Mouse (Mus musculus) C2C12 (cell line): ENCODE measurements around the gene Wdr18.

Source experiments
- CTCF ChIP-seq: IDR thresholded peaks from one replicate; pipeline ENCODE4 v1.5.1; 2011; ENCODE audit not compliant: control insufficient read depth, insufficient read depth, insufficient read length
- MAX ChIP-seq: IDR thresholded peaks from one replicate; pipeline ENCODE4 v1.6.1; 2011; ENCODE audit warnings: mild to moderate bottlenecking, control low read depth
- MYOD1 ChIP-seq: IDR thresholded peaks from one replicate; pipeline ENCODE4 v1.6.1; 2011; ENCODE audit warnings: low read depth; ENCODE audit not compliant: control insufficient read depth, insufficient read length
- MYOG ChIP-seq: IDR thresholded peaks from one replicate; pipeline ENCODE4 v1.6.1; 2011; ENCODE audit not compliant: control insufficient read depth, insufficient read length; ENCODE audit errors: extremely low read depth
- USF1 ChIP-seq: IDR thresholded peaks from one replicate; pipeline ENCODE4 v1.6.1; 2011; ENCODE audit warnings: low read depth, mild to moderate bottlenecking, control low read depth, moderate library complexity

GRCm38 (mm10) chr10:79974087-79974486 lies 14.1 kb downstream of the Wdr18 start:
- TF ChIP-seq CTCF (no peak), MYOG (no peak), MYOD1 (no peak), USF1 (no peak), MAX (no peak)
